ENCODE assay signal across 8 mouse cellular contexts in genomic region chr3:88214197-88214938, GRCm38 (mm10). TPM values are rescaled to one million over a fixed set of nuclear protein-coding genes. Genes with fewer than 3 reads are reported as not detected.
DNase-seq lines count a peak whose midpoint lies in the region; ATAC-seq lines count a peak whose summit lies in the region.

No protein-coding gene starts in this region.

- peak overlapping the region; percentile 68 for H3K4me2 ChIP-seq in heart, embryonic 13.5 days
- H3K4me2 ChIP-seq in forebrain, embryonic 13.5 days = peak overlapping the region; percentile 88

- H3K9ac ChIP-seq in heart, embryonic 13.5 days = no peak overlapping the region
- H3K9ac ChIP-seq in forebrain, embryonic 13.5 days = peak overlapping the region; percentile 100

- no peaks in the 10 kb centered on the region for H3K36me3 ChIP-seq in heart, embryonic 13.5 days
- H3K36me3 ChIP-seq in forebrain, embryonic 13.5 days (ENCODE audit: poor library complexity, severe bottlenecking) = peaks cover 78% of the 10 kb centered on the region

- no peak for ATAC-seq in heart, embryonic 13.5 days (ENCODE audit: extremely low read depth, insufficient number of reproducible peaks, low FRiP score, low TSS enrichment)
- ATAC-seq in forebrain, embryonic 13.5 days = peak; percentile 93

- no peak for DNase-seq in heart, postnatal 25 days (ENCODE audit: low spot score)
- peak; percentile 95 for DNase-seq in brain, adult 2 months (ENCODE audit: low read depth, low spot score)
- DNase-seq in left cerebral cortex, postnatal 4 days = peak; percentile 91
- DNase-seq in right cerebral cortex, postnatal 36 days (ENCODE audit: low spot score in 2 of 2) = peak; percentile 74 to 75
- DNase-seq in thymus, postnatal 14 days = no peak
- no peak for DNase-seq in lung, postnatal 10 days

- no peaks in the 10 kb centered on the region for H3K9me3 ChIP-seq in heart, embryonic 13.5 days
- H3K9me3 ChIP-seq in forebrain, embryonic 13.5 days (replicated peaks) = no peaks in the 10 kb centered on the region

- intact Hi-C loops in heart, postnatal 25 days (cut with DNase I) = no loop called here
- intact Hi-C loops in left cerebral cortex, postnatal 4 days (cut with DNase I) = no loop called here

- H3K27me3 ChIP-seq in heart, embryonic 13.5 days (replicated peaks) = peaks cover 99% of the 10 kb centered on the region
- H3K27me3 ChIP-seq in forebrain, embryonic 13.5 days = peaks cover 14% of the 10 kb centered on the region; the same call in 1 of the 2 replicates

- H3K4me1 ChIP-seq in heart, embryonic 13.5 days = peaks cover 17% of the 10 kb centered on the region
- peaks cover 71% of the 10 kb centered on the region for H3K4me1 ChIP-seq in forebrain, embryonic 13.5 days

- peak overlapping the region; percentile 47 for H3K4me3 ChIP-seq in heart, embryonic 13.5 days
- H3K4me3 ChIP-seq in forebrain, embryonic 13.5 days = peak overlapping the region; percentile 96

- 1% methylated on average over 42 of the region's 42 CpGs for WGBS in heart, embryonic 13.5 days
- 3% methylated on average over 38 of the region's 42 CpGs for WGBS in forebrain, embryonic 13.5 days

- H3K27ac ChIP-seq in heart, embryonic 13.5 days (replicated peaks) = no peak overlapping the region
- peak overlapping the region; percentile 100 for H3K27ac ChIP-seq in forebrain, embryonic 13.5 days

RNA-seq across cellular contexts. Expression of gene Rhbg, which starts 40.1 kb away (rescaled TPM):
- polyA plus RNA-seq in heart, embryonic 13.5 days (2015; fragmentation: Nextera tagmentation; extraction: Ambion mirVana) = 0.13 and 0.76 TPM in 2 replicates
- not detected for total RNA-seq in heart, postnatal 25 days (2021)
- 0.18 and 0.26 TPM in 2 replicates for polyA plus RNA-seq in forebrain, embryonic 13.5 days (2015; fragmentation: Nextera tagmentation; extraction: Ambion mirVana)
- 1 to 10 TPM in 1 of 2 experiments, under 1 TPM in 1; 0.46 to 1.4 TPM for total RNA-seq in left cerebral cortex, postnatal 4 days (2021)

Comparison
In these comparisons a context has a peak if more than half of its experiments do, and no peak if none do; other contexts are left out.
1. DNase-seq: peak in brain, adult 2 months (single experiment), left cerebral cortex, postnatal 4 days (single experiment) and right cerebral cortex, postnatal 36 days (2 of 2); none in heart, postnatal 25 days (single experiment), thymus, postnatal 14 days (single experiment) and lung, postnatal 10 days (single experiment).